Mouse (Mus musculus) retina, postnatal 7 days (tissue): ENCODE measurements around the gene Mmp19.

Source experiments
- DNase-seq: peaks from one replicate; pipeline ENCODE4 v3.0.0-alpha.2; 2012; ENCODE audit warnings: low read depth, low spot score

Gene Mmp19

GRCm38 (mm10) chr10:128790398-128791124 lies at the start of gene Mmp19:
TSS of gene Mmp19 (plus strand) at chr10:128790910.
- DNase-seq = no peak

DNA sequence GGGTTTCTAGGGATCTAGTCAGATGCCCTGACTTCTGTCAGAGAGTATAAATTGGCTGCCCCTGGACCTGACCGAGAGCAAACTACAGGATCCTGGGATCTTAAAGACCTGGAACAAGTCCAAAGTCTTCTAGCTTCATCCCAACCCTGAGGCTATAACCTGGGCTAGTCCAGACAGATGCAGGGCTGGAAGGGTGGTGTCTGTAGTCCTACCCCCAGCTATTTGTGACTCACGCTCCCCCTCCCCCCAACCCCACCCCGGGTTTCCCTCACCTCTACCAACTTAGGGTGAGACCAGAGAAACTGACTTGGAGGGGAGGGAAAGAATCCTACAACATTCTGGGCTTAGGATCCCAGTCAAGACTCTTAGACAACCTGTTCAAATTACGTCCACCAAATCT lies 48.1 kb upstream of the Mmp19 start:
- DNase-seq = no peak

DNA sequence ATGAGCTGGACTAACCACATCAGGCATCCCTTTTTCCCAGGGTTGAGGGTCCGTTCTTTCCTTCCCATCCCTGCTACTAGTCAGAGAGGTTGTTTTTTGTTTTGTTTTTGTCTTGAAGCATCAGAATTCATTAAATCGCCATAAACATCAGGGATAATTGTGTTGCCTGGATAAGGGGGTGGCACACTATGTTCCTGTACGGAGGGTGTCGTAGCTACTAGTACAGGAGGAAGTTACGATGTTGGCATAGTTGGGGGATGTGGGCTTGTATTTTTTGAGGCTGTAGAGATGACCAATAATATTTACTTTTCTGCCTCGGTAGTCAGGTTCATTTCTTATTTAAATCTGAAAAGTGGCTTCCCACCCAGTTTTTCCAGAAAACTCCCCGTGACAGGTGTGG lies 47.5 kb upstream of the Mmp19 start:
- no peak for DNase-seq

- no peak for DNase-seq
Measured at GRCm38 (mm10) chr10:128743791-128744191, 46.9 kb upstream of the Mmp19 start.

DNA sequence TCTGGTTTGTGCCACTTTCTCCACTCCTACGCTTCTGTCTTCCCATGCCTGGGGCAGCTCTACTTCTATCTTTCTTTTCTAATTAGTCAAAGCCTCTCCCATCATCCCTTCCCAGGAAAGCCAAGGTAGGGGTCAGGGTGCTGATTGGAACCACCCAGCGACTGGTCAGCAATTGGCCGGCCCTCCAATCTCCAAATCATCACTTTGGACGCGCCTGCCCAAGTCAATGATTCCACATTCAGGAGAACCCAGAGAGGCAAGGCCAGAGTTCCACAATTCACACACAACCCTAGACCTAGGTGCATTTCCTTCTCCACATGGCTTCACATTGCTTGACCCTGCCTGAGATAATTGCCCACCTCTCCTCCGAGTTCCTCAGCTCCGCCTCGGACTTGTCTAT lies 46.5 kb upstream of the Mmp19 start:
- no peak for DNase-seq

GRCm38 (mm10) chr10:128744680-128745601 lies 45.8 kb upstream of the Mmp19 start, which contains the start of gene Dgka:
TSS of gene Dgka (minus strand) at chr10:128744855.
- no peak for DNase-seq

DNA sequence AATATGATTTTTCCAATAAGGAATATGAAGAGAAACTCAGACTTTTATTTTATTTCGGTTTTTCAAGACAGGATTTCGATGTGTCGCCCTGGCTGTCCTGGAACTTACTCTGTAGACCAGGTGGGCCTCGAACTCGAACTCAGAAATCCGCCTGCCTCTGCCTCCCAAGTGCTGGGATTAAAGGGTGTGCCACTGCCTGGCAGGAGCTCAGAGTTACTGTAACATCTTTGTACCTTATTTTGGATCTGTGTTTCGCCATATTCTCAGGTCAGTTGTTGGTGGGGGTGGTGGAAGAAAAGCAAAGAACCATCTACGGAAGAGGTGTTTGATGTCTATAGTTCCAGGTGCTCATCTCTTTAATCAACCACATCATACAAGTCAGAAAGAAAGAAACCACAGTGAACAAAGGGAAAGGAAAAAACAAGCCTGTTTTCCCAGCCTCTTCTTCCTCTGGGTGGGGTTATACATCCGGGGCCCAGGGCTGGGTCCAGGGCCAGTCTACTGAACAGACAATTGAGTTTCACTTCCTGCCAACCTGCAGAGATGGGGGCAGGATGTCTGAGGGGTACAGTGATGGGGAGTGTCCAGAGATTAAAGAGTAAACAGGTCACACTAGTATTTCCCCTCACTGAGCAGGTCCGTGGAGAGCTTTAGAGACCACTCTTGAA lies 44.6 kb upstream of the Mmp19 start:
- DNase-seq = no peak

GRCm38 (mm10) chr10:128746972-128747645 lies 43.6 kb upstream of the Mmp19 start:
- DNase-seq = no peak

- DNase-seq = no peak
Measured at GRCm38 (mm10) chr10:128747646-128748251, 43.0 kb upstream of the Mmp19 start, which contains the start of gene Pym1. TSS of gene Pym1 (plus strand) at chr10:128747889.

DNA sequence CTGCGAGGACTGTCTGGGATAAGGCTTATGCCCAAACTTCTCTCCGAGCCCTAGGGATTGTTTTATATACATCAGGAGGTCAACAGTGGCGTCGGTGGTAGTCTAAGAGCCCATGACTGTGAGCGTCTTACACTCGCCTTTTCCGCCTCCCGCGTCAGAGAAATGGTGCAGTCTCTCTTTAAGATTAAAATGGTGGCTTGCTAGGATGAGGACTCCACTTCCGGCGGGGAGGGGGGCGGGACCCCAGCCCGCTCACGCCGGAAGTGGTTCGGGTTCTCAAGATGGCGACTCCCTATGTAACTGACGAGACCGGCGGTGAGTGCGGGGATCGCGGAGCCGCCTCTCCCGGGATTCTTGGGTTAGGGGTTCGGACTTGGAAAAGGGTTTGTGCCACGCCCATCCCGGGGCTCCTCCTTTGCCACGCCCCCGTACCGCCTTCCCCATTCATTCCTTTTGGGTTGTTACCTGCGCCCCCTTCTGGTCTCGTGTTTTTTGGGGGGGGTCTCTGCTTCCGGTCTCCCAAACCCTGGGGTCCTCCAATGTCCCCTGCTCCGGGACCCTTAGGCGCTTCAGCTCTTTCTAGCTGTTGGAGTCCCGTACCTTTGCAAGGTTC lies 42.4 kb upstream of the Mmp19 start:
- DNase-seq = peak; percentile 88

DNA sequence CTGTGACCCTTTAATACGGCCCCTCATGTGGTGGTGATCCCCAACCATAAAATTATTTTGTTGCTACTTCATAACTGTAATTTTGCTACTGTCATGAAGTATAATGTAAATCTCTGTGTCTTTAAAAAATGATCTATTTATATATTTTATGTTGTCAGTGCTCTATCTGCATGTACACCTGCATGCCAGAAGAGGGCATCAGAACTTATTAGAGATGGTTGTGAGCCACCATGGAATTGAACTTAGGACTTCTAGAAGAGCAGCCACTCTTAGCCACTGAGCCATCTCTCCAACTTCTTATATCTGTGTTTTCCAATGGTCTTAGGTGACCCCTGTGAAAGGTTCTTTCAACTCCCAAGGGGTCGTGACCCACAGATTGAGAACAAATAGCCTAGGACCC lies 17.8 kb upstream of the Mmp19 start:
- no peak for DNase-seq

- no peak for DNase-seq
Measured at GRCm38 (mm10) chr10:128773685-128774084, 17.0 kb upstream of the Mmp19 start.

DNA sequence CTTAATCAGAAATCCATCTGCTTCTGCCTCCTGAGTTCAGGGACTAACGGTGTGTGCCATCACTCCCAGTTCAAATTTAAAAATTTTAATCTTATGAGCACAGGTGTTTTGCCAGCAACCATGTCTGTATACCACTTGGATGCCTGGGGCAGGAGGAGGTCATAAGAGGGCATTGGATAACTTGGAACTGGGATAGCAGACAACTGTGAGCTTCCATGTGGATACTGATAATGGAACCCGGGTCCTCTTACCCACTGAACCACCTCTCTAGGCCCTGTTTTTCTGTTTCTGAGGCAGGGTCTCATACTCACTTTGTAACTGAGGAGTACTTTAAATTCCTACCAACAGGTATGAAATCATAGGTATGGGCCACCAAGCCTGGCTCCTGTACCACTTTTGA lies 12.3 kb upstream of the Mmp19 start:
- DNase-seq = no peak

DNA sequence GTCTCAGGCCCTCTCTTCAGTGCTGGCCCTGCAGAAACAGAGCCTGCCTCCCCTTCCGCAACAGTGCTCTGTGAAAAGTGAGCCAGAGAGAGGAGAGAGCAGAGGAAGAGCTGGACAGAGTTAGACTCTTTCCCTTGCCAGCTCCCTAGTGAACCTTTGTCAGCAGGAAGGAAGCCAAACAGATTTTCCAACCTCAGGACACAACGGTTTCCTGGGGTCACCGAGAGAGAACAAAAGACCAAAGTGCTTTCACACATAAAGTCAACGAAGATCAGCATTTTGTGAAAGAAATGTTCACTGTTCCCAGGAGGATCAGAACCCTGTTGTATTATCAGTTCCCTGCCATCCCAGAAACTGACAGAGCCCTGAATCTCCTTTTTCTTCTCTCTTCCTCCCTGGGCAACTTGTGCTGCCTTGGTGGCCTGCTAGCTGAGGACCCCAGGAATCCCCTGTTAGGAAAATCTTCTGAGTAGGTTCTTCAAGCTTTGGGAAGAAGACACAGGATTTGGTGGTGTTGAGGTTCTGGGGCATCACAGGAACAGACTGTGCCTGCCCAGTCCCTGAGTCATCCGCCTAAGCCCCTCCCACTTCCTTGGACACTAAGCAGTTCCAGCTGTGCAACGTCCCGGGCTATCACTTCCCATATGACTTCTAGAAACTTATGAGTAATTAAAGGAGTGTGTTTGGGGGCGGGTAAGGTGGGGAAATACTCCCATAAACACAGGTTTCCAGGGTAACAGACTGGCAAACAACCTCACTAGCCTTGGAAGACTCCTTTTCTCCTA lies 11.5 kb upstream of the Mmp19 start:
- no peak for DNase-seq

GRCm38 (mm10) chr10:128780200-128780599 lies 10.5 kb upstream of the Mmp19 start:
- no peak for DNase-seq

DNA sequence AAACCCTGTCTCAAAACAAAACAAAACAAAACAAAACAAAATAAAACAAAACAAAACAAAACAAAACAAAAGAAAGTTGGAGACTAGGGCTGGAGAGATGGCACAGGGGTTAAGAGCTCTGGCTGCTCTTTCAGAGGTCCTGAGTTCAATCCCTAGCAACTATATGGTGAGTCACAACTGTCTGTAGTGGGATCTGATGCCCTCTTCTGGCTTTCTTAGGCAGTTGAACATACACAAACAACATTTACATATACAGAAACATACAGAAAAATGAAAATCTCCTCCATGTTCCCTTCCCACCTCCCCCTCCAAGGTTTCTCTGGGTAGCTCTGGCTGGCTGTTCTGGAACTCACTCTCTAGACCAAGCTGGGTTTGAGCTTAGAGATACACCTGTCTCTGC lies 1.3 kb downstream of the Mmp19 start:
- no peak for DNase-seq

- no peak for DNase-seq
Measured at GRCm38 (mm10) chr10:128793258-128793657, 2.5 kb downstream of the Mmp19 start.

- DNase-seq = no peak
Measured at GRCm38 (mm10) chr10:128794391-128794790, 3.7 kb downstream of the Mmp19 start.

GRCm38 (mm10) chr10:128795581-128795980 lies 4.9 kb downstream of the Mmp19 start:
- no peak for DNase-seq

GRCm38 (mm10) chr10:128798676-128799075 lies 8.0 kb downstream of the Mmp19 start:
- no peak for DNase-seq
